Mouse (Mus musculus): ENCODE measurements around the gene Spag5. TPM values are rescaled to one million over a fixed set of nuclear protein-coding genes. Genes with fewer than 3 reads are reported as not detected.

Gene Spag5
- polyA plus RNA-seq, 1 experiment from 2014 or later = 1.4 TPM

GRCm38 (mm10) chr11:78364103-78364502, 62.8 kb downstream of the Spag5 start:
- Histone ChIP-seq H3K4me1 (ENCODE audit: insufficient read depth, low read depth, low read length) (no peaks in the 10 kb centered on the region), H3K9ac (replicated peaks; ENCODE audit: low read depth) (no peak overlapping the region), H3K36me3 (ENCODE audit: insufficient read depth, low read length) (no peaks in the 10 kb centered on the region), H3K9me3 (ENCODE audit: low read length) (no peaks in the 10 kb centered on the region), H3K4me2 (replicated peaks; ENCODE audit: low read depth, low read length) (no peak overlapping the region), H3K27ac (ENCODE audit: low read length) (no peak overlapping the region), H3K27me3 (replicated peaks; ENCODE audit: insufficient read depth, low read length) (no peaks in the 10 kb centered on the region), H3K4me3 (ENCODE audit: low read depth, low read length) (no peak overlapping the region)
- WGBS = 13% methylated on average over 8 of the region's 8 CpGs
- TF ChIP-seq CTCF (IDR thresholded peaks at IDR 0.05) (no peak), EP300 (IDR thresholded peaks at IDR 0.05) (no peak)
- ATAC-seq (0 out of 2 replicates have a peak, but pooled peaks have one; percentile 9), DNase-seq (ENCODE audit: low spot score) (peak; percentile 45)

- no peak for TF ChIP-seq EP300 (IDR thresholded peaks at IDR 0.05)
- H3K9me3 ChIP-seq (ENCODE audit: low read length) = no peaks in the 10 kb centered on the region
- no peak overlapping the region for H3K4me3 ChIP-seq (ENCODE audit: low read depth, low read length)
- no peaks in the 10 kb centered on the region for H3K4me1 ChIP-seq (ENCODE audit: insufficient read depth, low read depth, low read length)
- no peak overlapping the region for H3K4me2 ChIP-seq (replicated peaks; ENCODE audit: low read depth, low read length)
- H3K27ac ChIP-seq (ENCODE audit: low read length) = 0 out of 2 replicates have a peak overlapping the region, but pooled peaks have one; percentile 9
- no peak overlapping the region for H3K9ac ChIP-seq (replicated peaks; ENCODE audit: low read depth)
- 68% methylated on average over 15 of the region's 15 CpGs for WGBS
- peak; percentile 67 for ATAC-seq
- DNase-seq (ENCODE audit: low spot score) = peak; percentile 49
- no peaks in the 10 kb centered on the region for H3K27me3 ChIP-seq (replicated peaks; ENCODE audit: insufficient read depth, low read length)
- H3K36me3 ChIP-seq (ENCODE audit: insufficient read depth, low read length) = no peaks in the 10 kb centered on the region
Measured at GRCm38 (mm10) chr11:78367456-78368225, 66.3 kb downstream of the Spag5 start.

GRCm38 (mm10) chr11:78370389-78370788, 69.1 kb downstream of the Spag5 start:
- TF ChIP-seq CTCF (IDR thresholded peaks at IDR 0.05) = no peak
- TF ChIP-seq EP300 (IDR thresholded peaks at IDR 0.05) = peak; percentile 78
- Histone ChIP-seq H3K27ac (ENCODE audit: low read length) (peak overlapping the region; percentile 70), H3K9ac (replicated peaks; ENCODE audit: low read depth) (no peak overlapping the region), H3K4me1 (ENCODE audit: insufficient read depth, low read depth, low read length) (no peaks in the 10 kb centered on the region), H3K36me3 (ENCODE audit: insufficient read depth, low read length) (no peaks in the 10 kb centered on the region), H3K4me2 (replicated peaks; ENCODE audit: low read depth, low read length) (no peak overlapping the region), H3K27me3 (replicated peaks; ENCODE audit: insufficient read depth, low read length) (no peaks in the 10 kb centered on the region), H3K4me3 (ENCODE audit: low read depth, low read length) (no peak overlapping the region), H3K9me3 (ENCODE audit: low read length) (no peaks in the 10 kb centered on the region)
- 27% methylated on average over 1 of the region's 1 CpGs for WGBS
- ATAC-seq (peak; percentile 85), DNase-seq (ENCODE audit: low spot score) (peak; percentile 86)

- ATAC-seq = no peak
- no peak overlapping the region for H3K27ac ChIP-seq (ENCODE audit: low read length)
- no peak for DNase-seq (ENCODE audit: low spot score)
- no peaks in the 10 kb centered on the region for H3K27me3 ChIP-seq (replicated peaks; ENCODE audit: insufficient read depth, low read length)
- H3K9me3 ChIP-seq (ENCODE audit: low read length) = no peaks in the 10 kb centered on the region
- no peak overlapping the region for H3K4me3 ChIP-seq (ENCODE audit: low read depth, low read length)
- H3K36me3 ChIP-seq (ENCODE audit: insufficient read depth, low read length) = no peaks in the 10 kb centered on the region
- TF ChIP-seq CTCF (IDR thresholded peaks at IDR 0.05) (no peak), EP300 (IDR thresholded peaks at IDR 0.05) (no peak)
- H3K4me2 ChIP-seq (replicated peaks; ENCODE audit: low read depth, low read length) = no peak overlapping the region
- H3K4me1 ChIP-seq (ENCODE audit: insufficient read depth, low read depth, low read length) = no peaks in the 10 kb centered on the region
- H3K9ac ChIP-seq (replicated peaks; ENCODE audit: low read depth) = no peak overlapping the region
- 84% methylated on average over 11 of the region's 11 CpGs for WGBS
Measured at GRCm38 (mm10) chr11:78371711-78372110, 70.4 kb downstream of the Spag5 start.

Other genes with a start within 250 kb of the Spag5 start
- gene Eral1, start 221.1 kb upstream of the Spag5 start, polyA plus RNA-seq (2015; fragmentation: Nextera tagmentation; extraction: Ambion mirVana) = 14.8 and 17.7 TPM in 2 replicates
- 8.6 and 10.0 TPM in 2 replicates for gene Fam222b, start 206.9 kb upstream of the Spag5 start, polyA plus RNA-seq (2015; fragmentation: Nextera tagmentation; extraction: Ambion mirVana)
- gene Traf4, start 135.9 kb upstream of the Spag5 start, polyA plus RNA-seq (2015; fragmentation: Nextera tagmentation; extraction: Ambion mirVana) = 33.0 and 33.9 TPM in 2 replicates
- 11.7 and 14.4 TPM in 2 replicates for gene Nek8, start 124.9 kb upstream of the Spag5 start, polyA plus RNA-seq (2015; fragmentation: Nextera tagmentation; extraction: Ambion mirVana)
- 18.2 and 20.0 TPM in 2 replicates for gene Tlcd1, start 124.8 kb upstream of the Spag5 start, polyA plus RNA-seq (2015; fragmentation: Nextera tagmentation; extraction: Ambion mirVana)
- gene Rpl23a, start 117.9 kb upstream of the Spag5 start, polyA plus RNA-seq (2015; fragmentation: Nextera tagmentation; extraction: Ambion mirVana) = 991 and 1,079 TPM in 2 replicates
- gene Rab34, start 113.1 kb upstream of the Spag5 start, polyA plus RNA-seq (2015; fragmentation: Nextera tagmentation; extraction: Ambion mirVana) = 103 and 104 TPM in 2 replicates
- gene Proca1, start 108.1 kb upstream of the Spag5 start, polyA plus RNA-seq (2015; fragmentation: Nextera tagmentation; extraction: Ambion mirVana) = 8.1 and 11.2 TPM in 2 replicates
- gene Sdf2, start 55.8 kb upstream of the Spag5 start, polyA plus RNA-seq (2015; fragmentation: Nextera tagmentation; extraction: Ambion mirVana) = 96.2 and 109 TPM in 2 replicates
- gene Supt6, start 55.5 kb upstream of the Spag5 start, polyA plus RNA-seq (2015; fragmentation: Nextera tagmentation; extraction: Ambion mirVana) = 11.4 and 12.2 TPM in 2 replicates
- gene 2610507B11Rik, start 39.8 kb upstream of the Spag5 start, polyA plus RNA-seq (2015; fragmentation: Nextera tagmentation; extraction: Ambion mirVana) = 59.9 and 72.9 TPM in 2 replicates
- 0.33 TPM in 1 of 2 replicates, not detected in the other for gene BC030499, start 10.7 kb upstream of the Spag5 start, polyA plus RNA-seq (2015; fragmentation: Nextera tagmentation; extraction: Ambion mirVana)
- gene Aldoc, start 21.4 kb downstream of the Spag5 start, polyA plus RNA-seq (2015; fragmentation: Nextera tagmentation; extraction: Ambion mirVana) = 12.2 and 12.7 TPM in 2 replicates
- 47.2 and 49.2 TPM in 2 replicates for gene Pigs, start 26.9 kb downstream of the Spag5 start, polyA plus RNA-seq (2015; fragmentation: Nextera tagmentation; extraction: Ambion mirVana)
- gene Unc119, start 42.0 kb downstream of the Spag5 start, polyA plus RNA-seq (2015; fragmentation: Nextera tagmentation; extraction: Ambion mirVana) = 35.6 and 37.5 TPM in 2 replicates
- gene Foxn1, start 85.0 kb downstream of the Spag5 start, polyA plus RNA-seq (2015; fragmentation: Nextera tagmentation; extraction: Ambion mirVana) = not detected in 2 replicates
- 0.43 and 0.51 TPM in 2 replicates for gene Slc13a2, start 120.7 kb downstream of the Spag5 start, polyA plus RNA-seq (2015; fragmentation: Nextera tagmentation; extraction: Ambion mirVana)
- 10.6 and 11.9 TPM in 2 replicates for gene Slc46a1, start 164.2 kb downstream of the Spag5 start, polyA plus RNA-seq (2015; fragmentation: Nextera tagmentation; extraction: Ambion mirVana)
- 0.16 and 0.27 TPM in 2 replicates for gene Sarm1, start 196.2 kb downstream of the Spag5 start, polyA plus RNA-seq (2015; fragmentation: Nextera tagmentation; extraction: Ambion mirVana)
- 10.1 and 11.3 TPM in 2 replicates for gene Vtn, start 197.6 kb downstream of the Spag5 start, polyA plus RNA-seq (2015; fragmentation: Nextera tagmentation; extraction: Ambion mirVana)
- not detected in 2 replicates for gene Sebox, start 201.9 kb downstream of the Spag5 start, polyA plus RNA-seq (2015; fragmentation: Nextera tagmentation; extraction: Ambion mirVana)
- gene Tmem199, start 210.6 kb downstream of the Spag5 start, polyA plus RNA-seq (2015; fragmentation: Nextera tagmentation; extraction: Ambion mirVana) = 32.3 and 32.4 TPM in 2 replicates
- gene Poldip2, start 210.7 kb downstream of the Spag5 start, polyA plus RNA-seq (2015; fragmentation: Nextera tagmentation; extraction: Ambion mirVana) = 105 and 111 TPM in 2 replicates
- 93.3 and 96.6 TPM in 2 replicates for gene Tnfaip1, start 234.8 kb downstream of the Spag5 start, polyA plus RNA-seq (2015; fragmentation: Nextera tagmentation; extraction: Ambion mirVana)
- gene Ift20, start 234.8 kb downstream of the Spag5 start, polyA plus RNA-seq (2015; fragmentation: Nextera tagmentation; extraction: Ambion mirVana) = 216 and 222 TPM in 2 replicates
- 36.0 and 46.0 TPM in 2 replicates for gene Tmem97, start 249.2 kb downstream of the Spag5 start, polyA plus RNA-seq (2015; fragmentation: Nextera tagmentation; extraction: Ambion mirVana)

Measured in lung, postnatal 0 days (tissue).